Mouse (Mus musculus): ENCODE measurements around the gene Bloc1s5. TPM values are rescaled to one million over a fixed set of nuclear protein-coding genes. Genes with fewer than 3 reads are reported as not detected.
A peak's percentile ranks its signal among the peaks of the same experiment; 100 is the strongest.
"Not testable (repeated sequence)": the region's sequence is repeated elsewhere in the genome, so short reads cannot be mapped to it uniquely, and the experiment has no call there.

Gene Bloc1s5
- 10 to 100 TPM in 1 of 2 experiments, 1 to 10 TPM in 1; 8.9 to 10.2 TPM for total RNA-seq (2021)

GRCm38 (mm10) chr13:38634800-38635269, at the start of gene Bloc1s5:
Bloc1s5 (minus strand) TSS chr13:38635109.
- peak; percentile 86 for DNase-seq (ENCODE audit: low spot score)
- intact Hi-C loops (cut with DNase I): no loop called here

GRCm38 (mm10) chr13:38672336-38672735, 37.4 kb upstream of the Bloc1s5 start:
- intact Hi-C loops (cut with DNase I): no loop called here
- no peak for DNase-seq (ENCODE audit: low spot score)

GRCm38 (mm10) chr13:38671451-38671850, 36.5 kb upstream of the Bloc1s5 start:
- DNase-seq (ENCODE audit: low spot score); intact Hi-C loops (cut with DNase I): not testable (repeated sequence)

GRCm38 (mm10) chr13:38670051-38670450, 35.1 kb upstream of the Bloc1s5 start:
- intact Hi-C loops (cut with DNase I): no loop called here

GRCm38 (mm10) chr13:38668514-38668913, 33.6 kb upstream of the Bloc1s5 start:
- no peak for DNase-seq (ENCODE audit: low spot score)
- intact Hi-C loops (cut with DNase I): no loop called here

More at GRCm38 (mm10) chr13:38670051-38670450, 35.1 kb upstream of the Bloc1s5 start:
- DNase-seq (ENCODE audit: low spot score): no peak

GRCm38 (mm10) chr13:38664753-38665152, 29.8 kb upstream of the Bloc1s5 start:
- intact Hi-C loops (cut with DNase I): no loop called here
- DNase-seq (ENCODE audit: low spot score): no peak

GRCm38 (mm10) chr13:38659524-38660136, 24.7 kb upstream of the Bloc1s5 start:
- intact Hi-C loops (cut with DNase I): no loop called here
- no peak for DNase-seq (ENCODE audit: low spot score)

GRCm38 (mm10) chr13:38658528-38659280, 23.8 kb upstream of the Bloc1s5 start, which contains the start of gene Eef1e1:
Eef1e1 (minus strand) TSS chr13:38659058.
- DNase-seq (ENCODE audit: low spot score): peak; percentile 91
- intact Hi-C loops (cut with DNase I): no loop called here

- intact Hi-C loops (cut with DNase I): no loop called here
- DNase-seq (ENCODE audit: low spot score): no peak
Observed at GRCm38 (mm10) chr13:38657865-38658264, 23.0 kb upstream of the Bloc1s5 start.

GRCm38 (mm10) chr13:38650292-38650691, 15.4 kb upstream of the Bloc1s5 start:
- intact Hi-C loops (cut with DNase I): no loop called here
- no peak for DNase-seq (ENCODE audit: low spot score)

- DNase-seq (ENCODE audit: low spot score): no peak
Observed at GRCm38 (mm10) chr13:38649069-38649468, 14.2 kb upstream of the Bloc1s5 start.

GRCm38 (mm10) chr13:38641414-38641813, 6.5 kb upstream of the Bloc1s5 start:
- intact Hi-C loops (cut with DNase I): no loop called here
- no peak for DNase-seq (ENCODE audit: low spot score)

More at GRCm38 (mm10) chr13:38649069-38649468, 14.2 kb upstream of the Bloc1s5 start:
- intact Hi-C loops (cut with DNase I): no loop called here

GRCm38 (mm10) chr13:38640961-38641360, 6.1 kb upstream of the Bloc1s5 start:
- intact Hi-C loops (cut with DNase I): no loop called here

GRCm38 (mm10) chr13:38638694-38639093, 3.8 kb upstream of the Bloc1s5 start:
- no peak for DNase-seq (ENCODE audit: low spot score)
- intact Hi-C loops (cut with DNase I): no loop called here

More at GRCm38 (mm10) chr13:38640961-38641360, 6.1 kb upstream of the Bloc1s5 start:
- DNase-seq (ENCODE audit: low spot score): no peak

- no peak for DNase-seq (ENCODE audit: low spot score)
- intact Hi-C loops (cut with DNase I): no loop called here
Observed at GRCm38 (mm10) chr13:38634256-38634799, 581 bp downstream of the Bloc1s5 start.

- no peak for DNase-seq (ENCODE audit: low spot score)
- intact Hi-C loops (cut with DNase I): no loop called here
Observed at GRCm38 (mm10) chr13:38633287-38634000, 1.5 kb downstream of the Bloc1s5 start.

GRCm38 (mm10) chr13:38632556-38632955, 2.4 kb downstream of the Bloc1s5 start:
- DNase-seq (ENCODE audit: low spot score): no peak

GRCm38 (mm10) chr13:38626229-38626525, 8.7 kb downstream of the Bloc1s5 start:
- intact Hi-C loops (cut with DNase I): no loop called here

More at GRCm38 (mm10) chr13:38632556-38632955, 2.4 kb downstream of the Bloc1s5 start:
- intact Hi-C loops (cut with DNase I): no loop called here

GRCm38 (mm10) chr13:38625492-38626228, 9.2 kb downstream of the Bloc1s5 start:
- intact Hi-C loops (cut with DNase I): no loop called here
- DNase-seq (ENCODE audit: low spot score): no peak

More at GRCm38 (mm10) chr13:38626229-38626525, 8.7 kb downstream of the Bloc1s5 start:
- no peak for DNase-seq (ENCODE audit: low spot score)

Measured in heart, postnatal 25 days (tissue).